Mouse (Mus musculus) right cerebral cortex, adult 18-20 months (tissue): ENCODE measurements at regions not wholly inside any gene's neighbourhood (a gene's known extent, or its start where the extent isn't known, plus 50 kb on each side); places are given as distances from the start of the nearest gene placed in this dataset.
"Not testable (repeated sequence)": the region's sequence is repeated elsewhere in the genome, so short reads cannot be mapped to it uniquely, and the experiment has no call there.

Experiments
- DNase-seq: peaks from one replicate; pipeline ENCODE4 v3.0.0; 2022; ENCODE audit warnings: mixed read lengths

DNA sequence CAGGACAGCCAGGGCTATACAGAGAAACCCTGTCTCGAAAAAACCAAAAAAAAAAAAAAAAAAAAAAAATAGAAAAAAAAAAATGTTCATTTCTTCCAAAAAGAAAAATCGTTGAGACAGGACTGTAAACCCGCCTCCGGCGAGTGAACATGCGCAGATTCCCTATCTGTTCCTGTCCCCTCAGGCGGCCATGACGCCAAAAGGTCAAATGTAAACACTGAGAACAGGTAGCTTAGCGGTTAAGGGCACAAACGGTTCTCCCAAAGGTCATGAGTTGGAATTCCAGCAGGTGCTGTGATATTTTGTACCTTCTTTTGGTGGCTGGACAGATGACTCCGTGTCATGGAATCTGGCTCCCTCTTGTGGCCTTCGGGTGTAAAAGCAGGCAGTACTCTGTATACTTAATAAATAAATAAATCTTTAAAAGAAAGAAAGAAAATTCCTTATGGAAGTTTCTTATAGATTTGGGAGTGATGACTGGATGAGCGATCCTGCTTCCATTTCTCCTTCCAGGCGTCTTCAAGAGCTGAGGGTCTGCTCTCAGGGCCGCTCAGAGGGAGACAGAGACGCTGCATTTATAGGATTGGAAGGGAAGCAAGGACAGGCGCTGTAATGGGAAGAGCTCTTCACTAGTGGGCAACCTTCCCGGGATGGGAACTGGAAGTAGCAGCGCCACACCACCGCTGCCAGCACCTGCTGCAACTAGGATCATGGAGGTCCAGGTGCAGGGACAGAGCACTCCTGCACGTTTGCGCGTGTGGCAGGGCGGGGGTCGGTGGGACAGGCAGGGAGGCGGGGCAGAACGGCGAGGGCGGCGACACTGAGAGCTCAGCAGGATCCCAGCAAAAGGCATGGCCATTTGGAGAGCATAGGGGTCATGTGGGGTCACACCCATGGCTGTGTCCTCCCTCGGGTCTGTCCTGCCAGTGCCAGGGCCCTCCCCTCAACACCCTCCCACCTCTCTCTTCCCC lies 189.2 kb upstream of the Gm10767 start:
- not testable (repeated sequence) for DNase-seq

DNA sequence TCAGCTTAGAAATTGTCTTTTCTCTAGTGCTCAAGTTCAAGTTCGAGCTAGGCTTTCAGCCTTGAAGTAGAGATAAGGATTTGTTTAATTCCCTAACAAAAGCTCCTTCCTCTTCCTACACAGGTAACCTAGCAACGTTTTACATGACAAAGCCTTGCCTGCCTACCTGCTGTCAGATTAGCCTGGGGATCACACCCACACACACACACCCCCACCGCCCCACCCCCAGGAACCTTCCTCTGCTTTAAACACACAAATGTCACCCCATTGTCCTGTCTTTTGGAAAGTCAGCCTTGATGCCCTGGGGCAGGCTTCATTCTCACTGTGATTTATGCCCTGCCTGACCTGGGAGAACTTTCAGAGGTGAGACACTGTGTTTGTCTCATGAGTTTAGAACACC lies 193.7 kb upstream of the Gm10767 start:
- peak; percentile 4 for DNase-seq

DNA sequence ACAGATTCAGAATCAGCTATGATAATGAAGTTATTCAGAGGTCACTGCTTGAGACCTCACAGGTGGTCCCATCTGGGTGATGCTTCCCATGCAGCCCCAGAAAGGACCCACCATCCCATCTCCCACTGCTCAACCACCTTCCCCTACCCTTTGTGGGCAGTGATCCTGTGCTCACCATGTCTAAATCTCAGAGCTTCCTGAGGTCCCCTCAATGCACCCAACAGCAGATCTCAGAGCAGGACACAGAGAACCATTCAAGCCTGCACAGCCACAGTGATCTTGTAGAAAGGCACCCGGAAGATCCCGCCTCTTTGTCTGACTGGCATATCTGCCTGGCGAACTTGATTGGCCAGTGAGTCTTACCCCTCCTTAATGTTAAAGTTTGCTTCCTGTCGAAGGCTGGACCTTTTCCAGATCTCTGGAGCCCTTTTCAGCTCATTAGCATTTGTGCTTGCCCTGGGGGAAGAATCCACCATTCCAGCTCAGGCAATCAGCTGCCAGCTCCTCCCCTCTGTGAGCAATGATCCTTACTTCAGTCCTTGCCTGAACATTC lies 206.7 kb upstream of the Gm10767 start:
- not testable (repeated sequence) for DNase-seq

DNA sequence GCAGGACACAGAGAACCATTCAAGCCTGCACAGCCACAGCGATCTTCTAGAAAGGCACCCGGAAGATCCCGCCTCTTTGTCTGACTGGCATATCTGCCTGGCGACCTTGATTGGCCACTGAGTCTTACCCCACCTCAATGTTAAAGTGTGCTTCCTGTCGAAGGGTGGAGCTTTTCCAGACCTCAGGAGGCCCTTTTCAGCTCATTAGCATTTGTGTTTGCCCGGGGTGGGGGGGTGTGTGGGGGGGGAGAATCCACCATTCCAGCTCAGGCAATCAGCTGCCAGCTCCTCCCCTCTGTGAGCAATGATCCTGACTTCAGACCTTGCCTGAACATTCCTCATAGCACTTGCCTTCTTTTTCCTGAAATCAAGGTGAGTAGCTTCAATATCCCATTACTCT lies 223.9 kb upstream of the Gm10767 start:
- DNase-seq = not testable (repeated sequence)

DNA sequence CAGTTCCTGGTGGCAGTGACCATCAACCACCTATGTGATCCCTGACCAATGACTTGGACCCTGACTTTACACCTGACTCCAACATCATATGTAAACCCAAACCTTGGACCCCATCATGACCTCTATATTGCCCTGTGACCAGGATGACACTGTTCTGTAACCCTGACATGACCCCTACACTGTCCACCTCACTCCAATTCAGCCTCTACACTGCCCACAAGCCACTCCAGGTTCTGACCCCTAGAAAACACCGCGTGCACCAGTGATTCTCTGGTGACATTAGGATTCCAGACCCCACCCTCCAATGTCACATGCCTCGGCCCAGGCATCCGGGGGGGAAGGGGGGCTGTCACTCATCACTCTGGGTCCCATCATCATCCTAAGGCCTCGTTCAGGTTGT lies 201.3 kb upstream of the 2410141K09Rik start:
- DNase-seq = not testable (repeated sequence)

DNA sequence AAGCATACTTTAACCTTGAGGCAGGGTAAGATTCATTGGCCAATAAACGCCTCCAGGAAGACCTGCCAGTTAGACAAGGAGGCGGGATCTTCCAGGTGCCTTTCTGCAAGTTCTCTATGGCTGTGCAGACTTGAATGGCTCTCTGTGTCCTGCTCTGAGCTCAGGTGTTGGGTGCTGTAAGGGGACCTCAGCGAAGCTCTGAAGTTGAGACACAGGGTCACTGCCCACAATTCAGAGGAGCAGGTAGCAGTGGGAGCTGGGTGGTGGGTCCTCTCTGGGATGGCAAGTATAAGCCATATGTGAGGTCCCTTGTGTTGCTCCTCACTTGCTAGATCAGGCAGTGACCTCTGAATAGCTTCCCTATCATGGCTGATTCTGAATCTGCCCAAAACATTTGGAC lies 184.8 kb upstream of the 2410141K09Rik start:
- not testable (repeated sequence) for DNase-seq

DNA sequence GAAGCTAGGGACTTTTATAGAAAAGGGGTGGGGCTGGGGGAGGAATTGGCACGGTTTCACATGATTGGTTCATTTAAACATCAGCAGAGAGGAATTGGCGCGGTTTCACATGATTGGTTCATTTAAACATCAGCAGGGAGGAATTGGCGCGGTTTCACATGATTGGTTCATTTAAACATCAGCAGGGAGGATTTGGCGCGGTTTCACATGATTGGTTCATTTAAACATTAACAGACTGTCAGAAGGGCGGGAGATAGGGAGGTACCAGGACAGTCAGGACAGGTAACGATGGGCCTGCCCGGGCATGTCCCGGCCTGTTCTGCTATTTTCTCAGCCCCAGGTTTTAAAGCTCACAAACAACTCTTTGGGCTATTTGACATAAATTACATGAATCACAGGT lies 145.1 kb upstream of the 2410141K09Rik start:
- not testable (repeated sequence) for DNase-seq

DNA sequence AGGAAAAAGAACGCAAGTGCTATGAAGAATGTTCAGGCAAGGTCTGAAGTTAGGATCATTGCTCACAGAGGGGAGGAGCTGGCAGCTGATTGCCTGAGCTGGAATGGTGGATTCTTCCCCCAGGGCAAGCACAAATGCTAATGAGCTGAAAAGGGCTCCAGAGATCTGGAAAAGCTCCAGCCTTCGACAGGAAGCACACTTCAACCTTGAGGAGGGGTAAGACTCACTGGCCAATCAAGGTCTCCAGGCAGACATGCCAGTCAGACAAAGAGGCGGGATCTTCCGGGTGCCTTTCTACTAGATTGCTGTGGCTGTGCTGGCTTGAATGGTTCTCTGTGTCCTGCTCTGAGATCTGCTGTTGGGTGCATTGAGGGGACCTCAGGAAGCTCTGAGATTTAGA lies 122.7 kb upstream of the 2410141K09Rik start:
- DNase-seq = not testable (repeated sequence)

DNA sequence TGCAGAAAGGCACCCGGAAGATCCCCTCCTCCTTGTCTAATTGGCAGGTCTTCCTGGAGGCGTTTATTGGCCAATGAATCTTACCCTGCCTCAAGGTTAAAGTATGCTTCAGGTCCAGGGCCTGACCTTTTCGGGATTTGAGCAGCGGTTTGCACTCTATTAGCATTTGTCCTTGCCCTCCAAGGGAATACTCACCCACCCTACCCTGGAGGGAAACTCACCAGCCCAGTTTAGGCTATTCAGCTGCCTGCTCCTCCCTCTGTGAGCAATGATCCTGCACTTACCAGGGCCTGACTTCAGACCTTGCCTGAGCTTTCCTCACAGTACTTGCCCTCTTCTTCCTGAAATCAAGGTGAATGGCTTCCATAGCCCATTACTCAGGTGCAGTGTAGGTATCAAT lies 115.5 kb upstream of the 2410141K09Rik start:
- not testable (repeated sequence) for DNase-seq

DNA sequence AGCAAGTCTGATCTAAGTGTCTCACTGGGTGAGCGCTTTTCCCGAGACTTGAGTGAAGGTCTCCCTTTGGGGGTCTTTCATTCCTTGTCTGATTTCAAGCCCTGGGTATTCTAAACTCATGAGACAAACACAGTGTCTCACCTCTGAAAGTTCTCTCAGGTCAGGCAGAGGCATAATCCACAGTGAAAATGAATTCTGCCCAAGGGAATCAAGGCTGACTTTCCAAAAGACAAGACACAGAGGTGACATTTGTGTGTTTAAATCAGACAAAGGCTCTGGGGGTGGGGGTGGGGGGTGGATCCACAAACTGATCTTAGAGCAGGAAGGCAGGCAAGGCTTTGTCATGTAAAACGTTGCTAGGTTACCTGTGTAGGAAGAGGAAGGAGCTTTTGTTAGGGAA lies 107.0 kb upstream of the 2410141K09Rik start:
- DNase-seq = not testable (repeated sequence)

DNA sequence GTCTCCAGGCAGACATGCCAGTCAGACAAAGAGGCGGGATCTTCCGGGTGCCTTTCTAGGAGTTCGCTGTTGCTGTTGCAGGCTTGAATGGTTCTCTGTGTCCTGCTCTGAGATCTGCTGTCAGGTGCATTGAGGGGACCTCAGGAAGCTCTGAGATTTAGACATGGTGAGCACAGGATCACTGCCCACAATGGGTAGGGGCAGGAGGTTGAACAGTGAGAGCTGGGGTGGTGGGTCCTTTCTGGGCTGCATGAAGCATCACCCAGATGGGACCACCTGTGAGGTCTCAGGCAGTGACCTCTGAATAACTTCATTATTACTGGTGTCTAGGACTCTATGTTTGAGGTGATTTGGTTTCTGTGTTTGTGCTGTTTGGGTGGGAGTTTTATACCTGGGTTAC lies 78.7 kb upstream of the 2410141K09Rik start:
- DNase-seq = not testable (repeated sequence)
